Comparison of ENCODE assay signal across 11 mouse cellular contexts in genomic region chr4:150798281-150798680, GRCm38 (mm10). TPM values are rescaled to one million over a fixed set of nuclear protein-coding genes. Genes with fewer than 3 reads are reported as not detected.
DNase-seq lines count a peak whose midpoint lies in the region; ATAC-seq and TF ChIP-seq lines count a peak whose summit lies in the region.
"Had no signal": no experiment of that assay in that cellular context is flagged by ENCODE, and none has a peak within 500 bp of the region (broad histone marks: within the 10 kb centered on the region; RNA-seq: fewer than 3 reads in every experiment).

No protein-coding gene starts in this region.

- H3K9ac ChIP-seq in heart, embryonic 14.5 days (ENCODE audit: low read length): no peak overlapping the region
- no peak overlapping the region for H3K9ac ChIP-seq in liver, embryonic 16.5 days (ENCODE audit: low read depth, low read length)
- H3K9ac ChIP-seq: forebrain, embryonic 12.5 days; lung, embryonic 15.5 days had no signal

- no peaks in the 10 kb centered on the region for H3K36me3 ChIP-seq in heart, embryonic 14.5 days (ENCODE audit: control insufficient read depth, insufficient read depth, low read length)
- no peaks in the 10 kb centered on the region for H3K36me3 ChIP-seq in testis, adult 2 months (ENCODE audit: control insufficient read depth, insufficient read depth, low read length)
- H3K36me3 ChIP-seq in liver, embryonic 16.5 days (ENCODE audit: control insufficient read depth, insufficient read depth): no peaks in the 10 kb centered on the region
- H3K36me3 ChIP-seq: forebrain, embryonic 12.5 days; lung, embryonic 15.5 days had no signal

- H3K4me1 ChIP-seq in heart, embryonic 14.5 days (ENCODE audit: control insufficient read depth in 2 of 2, insufficient read depth in 2 of 2, low read length in 2 of 2): peaks cover 8 to 17% of the 10 kb centered on the region in 2 experiments
- peaks cover 11% of the 10 kb centered on the region for H3K4me1 ChIP-seq in testis, adult 2 months (ENCODE audit: control insufficient read depth, insufficient read depth, low read length)
- H3K4me1 ChIP-seq in liver, embryonic 16.5 days (ENCODE audit: control insufficient read depth, low read depth, low read length): peaks cover 9% of the 10 kb centered on the region; the same call in 1 of the 2 replicates

- no peaks in the 10 kb centered on the region for H3K9me3 ChIP-seq in heart, embryonic 14.5 days (ENCODE audit: control insufficient read depth, low read length)
- no peaks in the 10 kb centered on the region for H3K9me3 ChIP-seq in liver, embryonic 16.5 days (replicated peaks; ENCODE audit: control insufficient read depth, low read length)
- H3K9me3 ChIP-seq: forebrain, embryonic 12.5 days; lung, embryonic 15.5 days had no signal

- intact Hi-C loops in heart, postnatal 25 days (cut with DNase I): no loop called here

- no peak overlapping the region for H3K4me2 ChIP-seq in heart, embryonic 14.5 days (ENCODE audit: low read length)
- H3K4me2 ChIP-seq in liver, embryonic 16.5 days (ENCODE audit: low read depth, low read length): 0 out of 2 replicates have a peak overlapping the region, but pooled peaks have one; percentile 7
- H3K4me2 ChIP-seq: forebrain, embryonic 12.5 days; lung, embryonic 15.5 days had no signal

- DNase-seq in heart, postnatal 25 days (ENCODE audit: low spot score): no peak
- no peak for DNase-seq in testis, postnatal 10 days (ENCODE audit: low spot score)
- DNase-seq in adrenal gland, adult 2 months: no peak
- DNase-seq in ovary, postnatal 36 days (ENCODE audit: low spot score): no peak
- DNase-seq: cerebellum, postnatal 36 days had no signal

- TF ChIP-seq POLR2A in testis, adult 2 months (IDR thresholded peaks at IDR 0.05; ENCODE audit: control insufficient read depth, low read depth, low read length): no peak

- no peak overlapping the region for H3K4me3 ChIP-seq in heart, embryonic 14.5 days (ENCODE audit: control insufficient read depth in 1 of 2, insufficient read depth in 1 of 2, low read depth in 1 of 2, low read length in 2 of 2)
- H3K4me3 ChIP-seq in testis, adult 2 months (ENCODE audit: control insufficient read depth, low read depth, low read length): no peak overlapping the region
- no peak overlapping the region for H3K4me3 ChIP-seq in liver, embryonic 16.5 days (ENCODE audit: low read depth, low read length)
- H3K4me3 ChIP-seq: forebrain, embryonic 12.5 days; lung, embryonic 15.5 days had no signal

- TF ChIP-seq CTCF in testis, adult 2 months (IDR thresholded peaks at IDR 0.05; ENCODE audit: control insufficient read depth, insufficient read depth, insufficient replicate concordance, low read depth, low read length): no peak

- ATAC-seq in heart, embryonic 14.5 days (ENCODE audit: insufficient number of reproducible peaks, insufficient read depth, low FRiP score, low read depth): no peak
- peak; percentile 75 for ATAC-seq in liver, embryonic 16.5 days (ENCODE audit: low read depth)
- no peak for ATAC-seq in erythroblast, adult 5-6 weeks (replicated peaks; ENCODE audit: low FRiP score, poor library complexity, severe bottlenecking)

- H3K27ac ChIP-seq in heart, embryonic 14.5 days (replicated peaks in 1 of 2; ENCODE audit: control insufficient read depth in 1 of 2, insufficient read depth in 1 of 2, low read depth in 2 of 2, low read length in 2 of 2): peak overlapping the region; percentile 43 to 54; a peak in 2 of 4 replicates
- peak overlapping the region; percentile 27 for H3K27ac ChIP-seq in testis, adult 2 months (ENCODE audit: control insufficient read depth, insufficient read depth, low read depth, low read length)
- peak overlapping the region; percentile 79 for H3K27ac ChIP-seq in liver, embryonic 16.5 days (ENCODE audit: low read length)
- H3K27ac ChIP-seq: forebrain, embryonic 12.5 days had no signal

- 83% methylated on average over 8 of the region's 8 CpGs for WGBS in heart, embryonic 14.5 days
- WGBS in liver, embryonic 16.5 days (ENCODE audit: insufficient replicate concordance): 67% methylated on average over 8 of the region's 8 CpGs

- no peaks in the 10 kb centered on the region for H3K27me3 ChIP-seq in heart, embryonic 14.5 days (ENCODE audit: control insufficient read depth, insufficient read depth, low read length)
- H3K27me3 ChIP-seq in testis, adult 2 months (ENCODE audit: control insufficient read depth, insufficient read depth, low read length): no peaks in the 10 kb centered on the region
- no peaks in the 10 kb centered on the region; the same call in 1 of the 2 replicates for H3K27me3 ChIP-seq in liver, embryonic 16.5 days (ENCODE audit: control insufficient read depth, insufficient read depth, low read depth, low read length)
- H3K27me3 ChIP-seq: forebrain, embryonic 12.5 days; lung, embryonic 15.5 days had no signal

RNA-seq across cellular contexts. Expression of gene Errfi1, which starts 55.4 kb away (rescaled TPM):
- 9.4 and 10.7 TPM in 2 replicates for polyA plus RNA-seq in heart, embryonic 14.5 days (2014; fragmentation: Nextera tagmentation; extraction: Ambion mirVana)
- total RNA-seq in heart, postnatal 25 days (2021): 10 to 100 TPM; 15.0 to 16.6 TPM
- polyA plus RNA-seq in testis, adult 2 months (2012; rRNA removed): 10.6 and 11.2 TPM in 2 replicates
- 38.7 and 41.4 TPM in 2 replicates for polyA plus RNA-seq in liver, embryonic 16.5 days (2015; fragmentation: Nextera tagmentation; extraction: Ambion mirVana)
- 10 to 100 TPM; 41.7 to 49.8 TPM for total RNA-seq in adrenal gland, adult 2 months (2021)
- polyA plus RNA-seq in adrenal gland, adult 2 months (2012; rRNA removed): 12.1 and 12.6 TPM in 2 replicates
- not detected in 2 replicates for total RNA-seq in erythroblast, adult 5-6 weeks (2015; ENCODE audit: low replicate concordance)
- total RNA-seq in erythroblast, adult 5-6 weeks (2017; ENCODE audit: low replicate concordance): 0.56 TPM in 1 of 2 replicates, not detected in the other

Comparison
In these comparisons a context has a peak if more than half of its experiments do, and no peak if none do; other contexts are left out.
1. H3K27ac ChIP-seq: peak in every context shown above with its lines; median percentile 79 in liver, embryonic 16.5 days; 48 in heart, embryonic 14.5 days; 27 in testis, adult 2 months.